ENCODE assay signal across 23 mouse cellular contexts in the genomic region with DNA sequence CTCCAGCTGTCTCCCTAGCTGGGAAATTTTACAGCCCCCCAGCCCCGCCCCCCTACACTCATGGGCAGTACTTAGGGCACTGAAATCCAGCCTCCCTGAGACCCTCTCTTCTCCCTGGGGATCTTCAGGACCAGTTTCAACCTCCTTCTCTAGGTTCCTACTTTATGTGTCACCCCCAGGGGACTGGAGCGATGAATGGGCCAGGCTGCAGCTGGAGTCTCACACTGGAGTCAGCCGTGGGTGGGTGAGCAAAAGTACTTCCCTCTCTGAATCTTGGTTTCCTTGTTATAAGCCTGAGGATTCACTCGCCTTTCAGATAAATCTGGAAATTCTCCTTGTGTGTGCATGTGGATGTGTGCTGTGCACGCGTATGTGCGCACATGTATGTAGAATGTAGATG. TPM values are rescaled to one million over a fixed set of nuclear protein-coding genes. Genes with fewer than 3 reads are reported as not detected.
DNase-seq lines count a peak whose midpoint lies in the region; ATAC-seq and TF ChIP-seq lines count a peak whose summit lies in the region.
"Had no signal": no experiment of that assay in that cellular context is flagged by ENCODE, and none has a peak within 500 bp of the region (broad histone marks: within the 10 kb centered on the region; RNA-seq: fewer than 3 reads in every experiment).

No protein-coding gene starts in this region.

- H3K79me2 ChIP-seq in heart, adult 2 months (replicated peaks; ENCODE audit: control insufficient read depth, insufficient read depth, low read length), result no peaks in the 10 kb centered on the region

- H3K36me3 ChIP-seq in heart, adult 2 months (ENCODE audit: control insufficient read depth, insufficient read depth, low read length), result no peaks in the 10 kb centered on the region
- no peaks in the 10 kb centered on the region for H3K36me3 ChIP-seq in midbrain, embryonic 10.5 days
- H3K36me3 ChIP-seq in midbrain, embryonic 15.5 days (replicated peaks), result no peaks in the 10 kb centered on the region
- H3K36me3 ChIP-seq in lung, postnatal 0 days (ENCODE audit: insufficient read depth, low read length), result no peaks in the 10 kb centered on the region
- H3K36me3 ChIP-seq: embryonic facial prominence, embryonic 15.5 days; forebrain, embryonic 10.5 days; forebrain, embryonic 15.5 days; hindbrain, embryonic 13.5 days had no signal

- 64% methylated on average over 7 of the region's 7 CpGs for WGBS in heart, adult 2 months
- WGBS in midbrain, embryonic 10.5 days, result 83% methylated on average over 7 of the region's 7 CpGs
- 83% methylated on average over 7 of the region's 7 CpGs for WGBS in midbrain, embryonic 15.5 days
- WGBS in lung, postnatal 0 days, result 86% methylated on average over 7 of the region's 7 CpGs

- TF ChIP-seq EP300 in heart, adult 2 months (IDR thresholded peaks at IDR 0.05; ENCODE audit: insufficient read depth, low read depth, low read length), result no peak
- TF ChIP-seq EP300 in lung, postnatal 0 days (IDR thresholded peaks at IDR 0.05), result no peak

- ATAC-seq in frontal cortex, adult (ENCODE audit: low TSS enrichment), result peak; percentile 47; the same call in 1 of the 2 replicates
- ATAC-seq in midbrain, embryonic 15.5 days (replicated peaks), result no peak
- no peak for ATAC-seq in lung, postnatal 0 days
- ATAC-seq: forebrain, embryonic 15.5 days; hindbrain, postnatal 0 days had no signal

- no peaks in the 10 kb centered on the region for H3K27me3 ChIP-seq in heart, adult 2 months (ENCODE audit: control insufficient read depth, insufficient read depth, low read length)
- H3K27me3 ChIP-seq in midbrain, embryonic 10.5 days (ENCODE audit: low read depth, poor library complexity, severe bottlenecking), result 0 out of 2 replicates have a peak, but pooled peaks cover 8% of the 10 kb centered on the region
- H3K27me3 ChIP-seq in midbrain, embryonic 15.5 days (replicated peaks), result no peaks in the 10 kb centered on the region
- H3K27me3 ChIP-seq in lung, postnatal 0 days (replicated peaks; ENCODE audit: insufficient read depth, low read length), result no peaks in the 10 kb centered on the region
- H3K27me3 ChIP-seq: forebrain, embryonic 15.5 days; hindbrain, embryonic 13.5 days had no signal

- H3K4me2 ChIP-seq in midbrain, embryonic 15.5 days, result no peak overlapping the region
- H3K4me2 ChIP-seq in lung, postnatal 0 days (replicated peaks; ENCODE audit: low read depth, low read length), result no peak overlapping the region
- H3K4me2 ChIP-seq: embryonic facial prominence, embryonic 15.5 days; forebrain, embryonic 15.5 days; hindbrain, embryonic 13.5 days had no signal

- H3K27ac ChIP-seq in heart, adult 2 months, result peak overlapping the region; percentile 77; the same call in 1 of the 2 replicates
- H3K27ac ChIP-seq in midbrain, embryonic 10.5 days (replicated peaks), result 0 out of 2 replicates have a peak overlapping the region, but pooled peaks have one; percentile 33
- no peak overlapping the region for H3K27ac ChIP-seq in midbrain, embryonic 15.5 days
- H3K27ac ChIP-seq in brown adipose tissue, adult 24 weeks (replicated peaks; ENCODE audit: low read depth, low read length), result peak overlapping the region; percentile 53
- H3K27ac ChIP-seq in lung, postnatal 0 days (ENCODE audit: low read length), result no peak overlapping the region
- H3K27ac ChIP-seq: embryonic facial prominence, embryonic 15.5 days; forebrain, embryonic 10.5 days; forebrain, embryonic 15.5 days; hindbrain, embryonic 13.5 days; hindbrain, postnatal 0 days had no signal

- H3K4me1 ChIP-seq in heart, adult 2 months (ENCODE audit: control insufficient read depth, insufficient read depth, low read length), result peaks cover 19% of the 10 kb centered on the region
- H3K4me1 ChIP-seq in midbrain, embryonic 10.5 days, result peaks cover 7% of the 10 kb centered on the region; the same call in 1 of the 2 replicates
- H3K4me1 ChIP-seq in midbrain, embryonic 15.5 days, result peaks cover 4% of the 10 kb centered on the region
- H3K4me1 ChIP-seq in brown adipose tissue, adult 24 weeks (ENCODE audit: control insufficient read depth, insufficient read depth, insufficient read length, low read length), result peaks cover 5% of the 10 kb centered on the region
- no peaks in the 10 kb centered on the region for H3K4me1 ChIP-seq in lung, postnatal 0 days (ENCODE audit: insufficient read depth, low read depth, low read length)

- no peaks in the 10 kb centered on the region for H3K9me3 ChIP-seq in midbrain, embryonic 10.5 days (replicated peaks)
- no peaks in the 10 kb centered on the region for H3K9me3 ChIP-seq in midbrain, embryonic 15.5 days
- H3K9me3 ChIP-seq in lung, postnatal 0 days (ENCODE audit: low read length), result no peaks in the 10 kb centered on the region
- H3K9me3 ChIP-seq: embryonic facial prominence, embryonic 15.5 days; forebrain, embryonic 10.5 days; forebrain, embryonic 15.5 days; hindbrain, embryonic 13.5 days had no signal

- no peak for DNase-seq in frontal cortex, postnatal 10 days (ENCODE audit: low spot score in 2 of 2)
- DNase-seq in heart, adult 2 months, result peak in 1 of 2 experiments; percentile 38
- DNase-seq in heart, postnatal 36 days, result no peak
- DNase-seq in midbrain, embryonic 10.5 days (ENCODE audit: low spot score), result no peak
- DNase-seq in lung, postnatal 0 days (ENCODE audit: low spot score), result no peak
- DNase-seq: adrenal gland, postnatal 10 days; cerebellum, adult 8-10 months; cerebellum, postnatal 14 days; embryo, embryonic 11 days; kidney, adult 11 months; kidney, adult 9 months had no signal

- intact Hi-C loops in heart, adult 2 months (cut with DNase I), result no loop called here
- intact Hi-C loops in heart, postnatal 36 days (cut with DNase I), result no loop called here

- no peak overlapping the region for H3K4me3 ChIP-seq in heart, adult 2 months
- no peak overlapping the region for H3K4me3 ChIP-seq in midbrain, embryonic 10.5 days
- no peak overlapping the region for H3K4me3 ChIP-seq in midbrain, embryonic 15.5 days
- no peak overlapping the region for H3K4me3 ChIP-seq in brown adipose tissue, adult 24 weeks (ENCODE audit: insufficient read depth, low read depth, low read length)
- H3K4me3 ChIP-seq in lung, postnatal 0 days (ENCODE audit: low read depth, low read length), result no peak overlapping the region
- H3K4me3 ChIP-seq: embryonic facial prominence, embryonic 15.5 days; erythroblast, embryonic 14.5 days; forebrain, embryonic 10.5 days; forebrain, embryonic 15.5 days; hindbrain, embryonic 13.5 days had no signal

- no peak overlapping the region for H3K9ac ChIP-seq in heart, adult 2 months (ENCODE audit: low read depth, low read length)
- H3K9ac ChIP-seq in midbrain, embryonic 15.5 days, result no peak overlapping the region
- no peak overlapping the region for H3K9ac ChIP-seq in lung, postnatal 0 days (replicated peaks; ENCODE audit: low read depth)
- H3K9ac ChIP-seq: embryonic facial prominence, embryonic 15.5 days; forebrain, embryonic 15.5 days; hindbrain, embryonic 13.5 days had no signal

- TF ChIP-seq CTCF in heart, adult 2 months (IDR thresholded peaks at IDR 0.05), result no peak
- no peak for TF ChIP-seq CTCF in lung, postnatal 0 days (IDR thresholded peaks at IDR 0.05)

- no peak for TF ChIP-seq POLR2A in heart, adult 2 months (IDR thresholded peaks at IDR 0.05; ENCODE audit: insufficient read depth, low read depth, low read length)

RNA-seq across cellular contexts. Expression of gene Alpl, which starts 18.0 kb away (rescaled TPM):
- 10 to 100 TPM; 55.6 to 64.8 TPM for total RNA-seq in heart, adult 2 months (2021)
- polyA plus RNA-seq in heart, adult 2 months (2012; rRNA removed), result 33.2 and 47.8 TPM in 2 replicates
- total RNA-seq in heart, postnatal 36 days (2021), result 10 to 100 TPM; 29.5 to 45.6 TPM
- polyA plus RNA-seq in midbrain, embryonic 10.5 days (2016; fragmentation: Nextera tagmentation; extraction: Ambion mirVana), result 34.2 and 38.6 TPM in 2 replicates
- 8.8 and 9.6 TPM in 2 replicates for polyA plus RNA-seq in midbrain, embryonic 15.5 days (2015; fragmentation: Nextera tagmentation; extraction: Ambion mirVana)
- polyA plus RNA-seq in brown adipose tissue, adult 24 weeks (2012; ENCODE audit: insufficient read depth, insufficient read length, missing spikeins), result 7.5 and 20.7 TPM in 2 replicates
- polyA plus RNA-seq in lung, postnatal 0 days (2015; fragmentation: Nextera tagmentation; extraction: Ambion mirVana), result 2.2 and 3.0 TPM in 2 replicates
- total RNA-seq: common myeloid progenitor, adult 5-6 weeks; hematopoietic stem cell, adult 5-6 weeks; MEL had no signal

RNA-seq across cellular contexts. Expression of gene Ece1, which starts 47.9 kb away (rescaled TPM):
- 100 to 1,000 TPM; 102 to 120 TPM for total RNA-seq in heart, adult 2 months (2021)
- 23.3 and 27.3 TPM in 2 replicates for polyA plus RNA-seq in heart, adult 2 months (2012; rRNA removed)
- 100 to 1,000 TPM; 113 to 115 TPM for total RNA-seq in heart, postnatal 36 days (2021)
- 31.6 and 31.7 TPM in 2 replicates for polyA plus RNA-seq in midbrain, embryonic 10.5 days (2016; fragmentation: Nextera tagmentation; extraction: Ambion mirVana)
- polyA plus RNA-seq in midbrain, embryonic 15.5 days (2015; fragmentation: Nextera tagmentation; extraction: Ambion mirVana), result 20.7 and 23.1 TPM in 2 replicates
- polyA plus RNA-seq in brown adipose tissue, adult 24 weeks (2012; ENCODE audit: insufficient read depth, insufficient read length, missing spikeins), result 28.5 and 28.8 TPM in 2 replicates
- polyA plus RNA-seq in lung, postnatal 0 days (2015; fragmentation: Nextera tagmentation; extraction: Ambion mirVana), result 65.7 and 80.9 TPM in 2 replicates

Comparison
In these comparisons a context has a peak if more than half of its experiments do, and no peak if none do; other contexts are left out.
1. H3K27ac ChIP-seq: peak in heart, adult 2 months (single experiment), midbrain, embryonic 10.5 days (single experiment) and brown adipose tissue, adult 24 weeks (single experiment); none in midbrain, embryonic 15.5 days (single experiment) and lung, postnatal 0 days (single experiment).